Mouse (Mus musculus) limb, embryonic 13.5 days (tissue): Measurements from ENCODE around the gene Trmt13. TPM values are rescaled to one million over a fixed set of nuclear protein-coding genes. Genes with fewer than 3 reads are reported as not detected.

ENCODE experiments used
- ATAC-seq: fragments of 200-750 bp; cut with Nextera tagmentation; 2 replicates; pipeline ENCODE4 v1.8.0; 2017; ENCODE audit warnings: low read depth, moderate number of reproducible peaks, moderate TSS enrichment; ENCODE audit not compliant: low FRiP score
- H3K27ac ChIP-seq: fragments of 300-500 bp; sonication (generic); 2 replicates; pipeline ENCODE4 v1.5.1; 2015; ENCODE audit warnings: inconsistent platforms, mild to moderate bottlenecking, moderate library complexity
- H3K27me3 ChIP-seq: fragments of 300-500 bp; sonication (generic); 2 replicates; pipeline ENCODE4 v1.6.1; 2015; ENCODE audit warnings: mild to moderate bottlenecking, inconsistent platforms
- H3K36me3 ChIP-seq: fragments of 300-500 bp; sonication (generic); 2 replicates; pipeline ENCODE4 v1.6.1; 2015; ENCODE audit warnings: inconsistent platforms, mild to moderate bottlenecking, moderate library complexity
- H3K4me1 ChIP-seq: fragments of 300-500 bp; sonication (generic); 2 replicates; pipeline ENCODE4 v1.6.1; 2015; ENCODE audit warnings: inconsistent platforms
- H3K4me2 ChIP-seq: fragments of 300-500 bp; sonication (generic); replicated peaks from 2 replicates; pipeline ENCODE4 v1.6.1; 2015; ENCODE audit warnings: inconsistent platforms, mild to moderate bottlenecking, moderate library complexity
- H3K4me3 ChIP-seq: fragments of 300-500 bp; sonication (generic); 2 replicates; pipeline ENCODE4 v1.5.1; 2015; ENCODE audit warnings: moderate library complexity, mild to moderate bottlenecking, inconsistent platforms
- H3K9ac ChIP-seq: fragments of 300-500 bp; sonication (generic); 2 replicates; pipeline ENCODE4 v1.6.1; 2015; ENCODE audit warnings: mild to moderate bottlenecking, inconsistent platforms
- H3K9me3 ChIP-seq: fragments of 300-500 bp; sonication (generic); 2 replicates; pipeline ENCODE4 v1.6.1; 2016; ENCODE audit warnings: inconsistent platforms
- WGBS: fragments of 180-500 bp; shearing (Covaris S2); methylation state at CpG from one replicate; pipeline ENCODE4 v1.1.7; 2015; 5-methylcytosine and 5-hydroxymethylcytosine counted together
- polyA plus RNA-seq: library from polyadenylated mRNA; unstranded; fragments of >200 nt; fragmentation: Nextera tagmentation; extraction: Ambion mirVana; gene quantifications from 2 replicates; pipeline ENCODE4 v1.2.1, GENCODE M21; 2015

The Trmt13 gene
- polyA plus RNA-seq, 1 experiment from 2014 or later, result 39.1 TPM

- Histone ChIP-seq H3K4me3 (no peak overlapping the region), H3K9me3 (no peaks in the 10 kb centered on the region), H3K4me1 (no peaks in the 10 kb centered on the region), H3K27ac (no peak overlapping the region), H3K27me3 (no peaks in the 10 kb centered on the region), H3K4me2 (no peak overlapping the region), H3K9ac (no peak overlapping the region), H3K36me3 (peaks cover 52% of the 10 kb centered on the region)
- WGBS, result 95% methylated on average over 7 of the region's 7 CpGs
- no peak for ATAC-seq
Observed at GRCm38 (mm10) chr3:116620636-116621370, 6.4 kb upstream of the Trmt13 start.

DNA sequence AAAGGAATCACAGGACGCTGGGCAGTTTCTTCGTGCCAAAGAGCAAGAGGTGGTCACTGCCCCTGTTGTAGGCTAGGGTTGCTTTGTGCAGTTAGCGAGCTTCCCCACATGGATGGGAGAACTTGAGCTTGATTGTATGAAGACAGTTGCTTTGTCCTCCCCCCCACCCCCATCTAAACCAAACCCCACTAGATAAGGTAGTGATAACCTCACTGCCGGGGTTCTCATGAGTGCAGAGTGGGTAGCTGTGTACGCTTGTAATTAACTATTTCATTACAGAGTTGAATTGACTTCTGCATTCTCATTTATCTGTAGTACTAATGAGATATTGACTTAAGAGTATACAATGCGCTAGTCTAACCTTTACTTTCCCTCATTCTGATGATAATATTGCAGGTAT lies 4.5 kb upstream of the Trmt13 start:
- Histone ChIP-seq H3K4me3 (no peak overlapping the region), H3K4me1 (no peaks in the 10 kb centered on the region), H3K27me3 (no peaks in the 10 kb centered on the region), H3K27ac (no peak overlapping the region), H3K9me3 (no peaks in the 10 kb centered on the region), H3K4me2 (no peak overlapping the region), H3K36me3 (peaks cover 70% of the 10 kb centered on the region), H3K9ac (no peak overlapping the region)
- 86% methylated on average over 6 of the region's 6 CpGs for WGBS
- ATAC-seq, result no peak

GRCm38 (mm10) chr3:116615318-116616068 lies 1.1 kb upstream of the Trmt13 start:
- Histone ChIP-seq H3K9ac (no peak overlapping the region), H3K27me3 (no peaks in the 10 kb centered on the region), H3K4me2 (no peak overlapping the region), H3K27ac (no peak overlapping the region), H3K4me3 (no peak overlapping the region), H3K4me1 (no peaks in the 10 kb centered on the region), H3K36me3 (peaks cover 59% of the 10 kb centered on the region), H3K9me3 (no peaks in the 10 kb centered on the region)
- no peak for ATAC-seq
- 90% methylated on average over 8 of the region's 8 CpGs for WGBS

GRCm38 (mm10) chr3:116604570-116604969 lies 9.8 kb downstream of the Trmt13 start:
- no peak overlapping the region for H3K9ac ChIP-seq
- 81% methylated on average over 9 of the region's 9 CpGs for WGBS
- ATAC-seq, result no peak
- no peaks in the 10 kb centered on the region for H3K27me3 ChIP-seq
- H3K36me3 ChIP-seq, result peaks cover 37% of the 10 kb centered on the region
- H3K4me3 ChIP-seq, result no peak overlapping the region
- H3K4me1 ChIP-seq, result no peaks in the 10 kb centered on the region
- H3K9me3 ChIP-seq, result no peaks in the 10 kb centered on the region
- no peak overlapping the region for H3K4me2 ChIP-seq
- H3K27ac ChIP-seq, result no peak overlapping the region

DNA sequence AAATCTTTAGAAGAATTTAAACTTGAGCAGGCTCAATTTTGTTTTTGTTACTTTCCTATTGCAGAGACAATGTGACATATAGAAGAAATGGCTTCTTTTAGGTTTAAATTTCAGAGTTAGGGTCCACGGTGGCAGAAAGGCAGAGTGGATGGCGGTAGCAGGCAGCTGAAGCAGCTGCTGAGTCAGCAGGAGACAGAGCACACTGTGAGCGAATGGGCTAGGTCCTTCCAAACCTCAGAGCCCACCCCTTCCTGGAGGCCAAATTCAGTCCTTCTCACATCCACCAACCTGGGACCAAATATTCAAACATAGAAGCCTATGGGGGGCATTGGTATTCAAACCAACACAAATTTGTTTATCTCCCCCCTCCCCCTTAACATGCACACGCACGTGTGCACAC lies 12.6 kb downstream of the Trmt13 start:
- no peak for ATAC-seq

DNA sequence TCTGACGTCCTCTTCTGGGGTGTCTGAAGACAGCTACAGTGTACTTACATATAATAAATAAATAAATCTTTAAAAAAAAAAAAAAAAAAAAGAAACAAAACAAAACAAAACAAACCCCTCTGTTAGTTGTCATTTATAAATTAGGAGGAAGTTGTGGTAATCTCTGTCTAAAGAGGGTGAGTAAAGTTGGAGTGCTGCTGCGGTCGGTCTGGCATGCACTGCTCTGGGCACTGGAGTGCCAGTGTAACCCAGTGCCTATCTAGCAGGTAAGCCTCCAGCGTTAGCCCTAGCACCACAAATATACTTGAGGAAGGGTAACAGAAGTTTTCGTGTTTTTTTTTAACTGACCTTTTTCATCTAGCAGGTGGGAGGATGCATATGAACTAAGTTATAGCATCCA lies 13.4 kb downstream of the Trmt13 start:
- Histone ChIP-seq H3K4me3 (no peak overlapping the region), H3K9me3 (no peaks in the 10 kb centered on the region), H3K9ac (no peak overlapping the region), H3K4me1 (peaks cover 1% of the 10 kb centered on the region; the same call in 1 of the 2 replicates), H3K36me3 (0 out of 2 replicates have a peak, but pooled peaks cover 6% of the 10 kb centered on the region), H3K27ac (no peak overlapping the region), H3K4me2 (no peak overlapping the region), H3K27me3 (no peaks in the 10 kb centered on the region)
- 90% methylated on average over 5 of the region's 5 CpGs for WGBS
- no peak for ATAC-seq

More for the DNA sequence above, 12.6 kb downstream of the Trmt13 start:
- H3K9me3 ChIP-seq, result no peaks in the 10 kb centered on the region
- no peaks in the 10 kb centered on the region for H3K27me3 ChIP-seq
- H3K4me3 ChIP-seq, result no peak overlapping the region
- peaks cover 10% of the 10 kb centered on the region for H3K36me3 ChIP-seq
- no peaks in the 10 kb centered on the region for H3K4me1 ChIP-seq
- H3K9ac ChIP-seq, result no peak overlapping the region
- 95% methylated on average over 5 of the region's 5 CpGs for WGBS
- no peak overlapping the region for H3K4me2 ChIP-seq
- H3K27ac ChIP-seq, result no peak overlapping the region

GRCm38 (mm10) chr3:116599705-116600104 lies 14.7 kb downstream of the Trmt13 start:
- H3K4me2 ChIP-seq, result no peak overlapping the region
- no peak overlapping the region for H3K27ac ChIP-seq
- peaks cover 6% of the 10 kb centered on the region; the same call in 1 of the 2 replicates for H3K4me1 ChIP-seq
- no peaks in the 10 kb centered on the region for H3K9me3 ChIP-seq
- H3K4me3 ChIP-seq, result no peak overlapping the region
- H3K9ac ChIP-seq, result no peak overlapping the region
- 90% methylated on average over 2 of the region's 2 CpGs for WGBS
- H3K27me3 ChIP-seq, result no peaks in the 10 kb centered on the region
- H3K36me3 ChIP-seq, result 0 out of 2 replicates have a peak, but pooled peaks cover 5% of the 10 kb centered on the region
- no peak for ATAC-seq

DNA sequence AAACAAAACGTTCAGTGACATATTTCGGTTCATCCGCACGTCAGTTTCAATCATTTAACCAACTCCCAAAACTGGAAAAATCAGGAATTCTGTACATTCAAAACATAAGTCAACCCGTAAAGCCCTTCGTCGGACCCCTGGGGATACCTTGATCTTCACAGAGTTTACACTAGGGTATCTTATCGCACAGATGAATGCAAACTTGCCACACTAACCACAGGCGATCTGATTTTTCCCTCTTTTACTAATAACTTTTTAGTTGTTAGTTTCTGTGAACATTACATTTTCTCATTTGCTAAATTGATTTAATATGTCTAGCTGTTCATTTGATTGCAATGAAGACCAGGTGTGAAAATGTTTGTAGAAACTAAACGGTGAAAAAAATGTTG lies 18.8 kb downstream of the Trmt13 start:
- WGBS, result 10% methylated on average over 10 of the region's 10 CpGs
- H3K36me3 ChIP-seq, result peaks cover 11% of the 10 kb centered on the region
- H3K27me3 ChIP-seq, result no peaks in the 10 kb centered on the region
- H3K9me3 ChIP-seq, result no peaks in the 10 kb centered on the region
- H3K4me3 ChIP-seq, result peak overlapping the region; percentile 85
- H3K4me1 ChIP-seq, result peaks cover 11% of the 10 kb centered on the region
- no peak for ATAC-seq
- peak overlapping the region; percentile 79 for H3K4me2 ChIP-seq
- H3K27ac ChIP-seq, result no peak overlapping the region
- peak overlapping the region; percentile 81 for H3K9ac ChIP-seq

DNA sequence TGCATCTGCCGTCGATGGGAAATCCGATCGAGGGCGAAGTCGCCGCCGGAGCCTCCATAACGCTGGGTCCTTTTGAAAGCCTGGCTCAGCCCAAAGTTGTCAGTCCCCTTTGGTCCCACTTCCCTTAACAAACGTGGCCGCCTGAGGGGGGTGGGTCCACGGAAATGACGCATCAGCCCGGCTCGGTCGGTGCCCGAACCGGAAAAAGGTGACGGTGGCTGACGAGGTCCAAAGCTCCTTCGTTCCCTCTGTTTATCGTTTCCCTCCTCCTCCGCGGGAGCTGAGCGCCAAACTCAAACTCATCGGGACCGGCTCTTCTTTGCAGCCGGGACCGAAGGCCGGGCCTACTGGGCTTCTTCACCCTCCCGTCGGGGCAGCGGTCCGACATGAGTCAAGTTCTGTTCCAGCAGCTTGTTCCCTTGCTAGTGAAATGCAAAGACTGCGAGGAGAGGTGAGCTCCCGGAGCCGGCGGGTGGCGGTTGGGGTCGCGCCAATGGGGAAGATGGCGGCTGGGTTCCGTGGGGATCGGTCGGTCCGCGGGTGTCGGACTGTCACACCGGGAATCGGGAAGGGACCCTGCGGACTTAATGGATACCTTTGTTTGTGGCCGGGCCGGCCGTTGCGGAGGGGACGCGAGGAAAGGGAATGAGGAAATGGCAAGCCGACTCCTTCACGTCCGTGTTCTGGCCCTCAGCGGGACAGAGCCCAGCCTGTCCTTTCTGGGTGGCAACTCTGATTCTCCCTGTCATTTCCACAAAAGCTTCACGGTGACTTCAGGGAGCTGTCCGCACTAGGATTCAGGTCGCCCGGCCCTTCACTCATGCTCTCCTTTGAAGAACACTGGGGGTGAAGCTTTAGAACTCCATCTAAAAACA lies 19.4 kb downstream of the Trmt13 start, which contains the start of gene Sass6:
TSS of gene Sass6 (plus strand) at position 255 of the 875 bp plus-strand sequence.
- Histone ChIP-seq H3K27ac (peak within 1 kb of the TSS; percentile 83), H3K9me3 (no peaks in the 10 kb centered on the region), H3K27me3 (no peaks in the 10 kb centered on the region), H3K9ac (peak within 1 kb of the TSS; percentile 85), H3K36me3 (peaks cover 18% of the 10 kb centered on the region), H3K4me3 (peak within 1 kb of the TSS; percentile 85), H3K4me1 (peaks cover 11% of the 10 kb centered on the region), H3K4me2 (peak within 1 kb of the TSS; percentile 79)
- peak; percentile 97 for ATAC-seq
- WGBS, result under 1% methylated on average over 64 of the region's 65 CpGs

DNA sequence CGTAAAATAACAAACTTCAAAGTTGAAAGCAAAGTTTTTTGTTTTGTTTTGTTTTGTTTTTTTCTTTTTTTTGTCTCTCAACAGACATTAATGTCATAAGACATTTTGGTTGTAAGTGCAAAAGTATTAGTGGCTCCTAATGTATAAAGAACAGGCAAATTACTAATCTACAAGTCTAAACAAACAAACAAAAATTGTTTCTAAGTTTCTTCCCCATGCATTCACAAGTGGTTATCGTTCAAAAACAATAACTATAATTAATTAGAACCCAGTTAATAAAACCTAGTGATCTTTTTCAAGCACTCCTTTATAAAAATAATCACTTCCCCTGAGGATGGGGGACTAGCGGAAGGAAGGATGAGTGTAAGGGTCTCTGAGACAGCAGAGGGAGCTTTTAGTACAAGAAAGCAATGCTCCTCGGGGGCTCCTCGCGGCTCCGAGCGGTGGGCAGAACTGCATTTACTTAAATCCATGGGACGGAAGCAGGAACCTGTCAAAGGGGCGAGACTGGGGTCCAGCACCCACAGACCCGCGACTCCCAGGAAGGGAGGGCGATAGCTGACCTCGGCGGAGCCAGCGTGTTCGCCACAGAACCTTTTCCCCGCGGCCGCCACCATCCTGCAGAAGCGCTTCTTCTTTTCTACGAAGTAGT lies 20.2 kb downstream of the Trmt13 start:
- whole genome bisulfite sequencing, result 2% methylated on average over 22 of the region's 22 CpGs
- H3K9ac ChIP-seq, result peak overlapping the region; percentile 85
- peaks cover 11% of the 10 kb centered on the region for H3K4me1 ChIP-seq
- H3K9me3 ChIP-seq, result no peaks in the 10 kb centered on the region
- ATAC-seq, result peak; percentile 74
- H3K36me3 ChIP-seq, result peaks cover 25% of the 10 kb centered on the region
- H3K27me3 ChIP-seq, result no peaks in the 10 kb centered on the region
- H3K4me2 ChIP-seq, result peak overlapping the region; percentile 60
- H3K27ac ChIP-seq, result peak overlapping the region; percentile 83
- H3K4me3 ChIP-seq, result peak overlapping the region; percentile 85

DNA sequence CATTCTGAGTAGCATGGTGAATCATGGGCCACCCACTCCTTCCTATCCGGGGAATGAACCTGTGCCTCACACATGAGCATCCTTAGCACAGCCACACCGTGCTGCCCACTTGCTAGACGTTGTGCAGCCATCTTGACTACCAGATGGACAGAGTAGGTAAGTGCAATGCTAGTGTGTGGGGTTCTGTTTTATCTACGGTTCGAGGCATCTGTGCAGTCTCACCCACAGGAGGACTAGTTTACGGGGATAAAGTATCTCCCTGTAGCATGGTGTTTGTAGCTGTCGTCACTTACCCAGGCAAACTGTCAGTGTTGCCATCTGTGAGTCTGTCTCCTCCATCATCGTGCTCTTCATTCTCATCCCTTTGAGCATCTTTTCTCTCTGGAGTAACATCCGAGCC lies 32.2 kb downstream of the Trmt13 start:
- 95% methylated on average over 9 of the region's 9 CpGs for WGBS
- no peak overlapping the region for H3K4me2 ChIP-seq
- no peak for ATAC-seq
- no peak overlapping the region for H3K4me3 ChIP-seq
- no peaks in the 10 kb centered on the region for H3K9me3 ChIP-seq
- no peaks in the 10 kb centered on the region for H3K4me1 ChIP-seq
- H3K27me3 ChIP-seq, result no peaks in the 10 kb centered on the region
- H3K27ac ChIP-seq, result no peak overlapping the region
- H3K9ac ChIP-seq, result no peak overlapping the region
- H3K36me3 ChIP-seq, result peaks cover 58% of the 10 kb centered on the region
